Mouse (Mus musculus): ENCODE data around the gene Col15a1. TPM values are rescaled to one million over a fixed set of nuclear protein-coding genes. Genes with fewer than 3 reads are reported as not detected.

Col15a1 gene
- total RNA-seq, 4 experiments from 2014 or later, result 3.8 to 13.3 (median 5.9) TPM

- DNase-seq (ENCODE audit: low spot score in 2 of 2), result no peak
Observed at GRCm38 (mm10) chr4:47342632-47343031, 134.7 kb downstream of the Col15a1 start.

- no peak for DNase-seq (ENCODE audit: low spot score in 2 of 2)
Observed at GRCm38 (mm10) chr4:47347022-47347421, 139.1 kb downstream of the Col15a1 start.

- DNase-seq (ENCODE audit: low spot score in 2 of 2), result no peak
Observed at GRCm38 (mm10) chr4:47349759-47350158, 141.8 kb downstream of the Col15a1 start.

GRCm38 (mm10) chr4:47351386-47352049 is 143.6 kb downstream of the Col15a1 start:
- peak in 1 of 2 experiments; percentile 19 for DNase-seq (ENCODE audit: low spot score in 2 of 2)

- DNase-seq (ENCODE audit: low spot score in 2 of 2), result peak; percentile 28 to 83
Observed at GRCm38 (mm10) chr4:47352061-47352661, 144.2 kb downstream of the Col15a1 start.

- DNase-seq (ENCODE audit: low spot score in 2 of 2), result peak; percentile 81 to 96
Observed at GRCm38 (mm10) chr4:47352803-47353388, 144.9 kb downstream of the Col15a1 start, which contains the start of gene Tgfbr1. Tgfbr1 (plus strand) TSS chr4:47353222.

- DNase-seq (ENCODE audit: low spot score in 2 of 2), result peak in 1 of 2 experiments; percentile 8
Observed at GRCm38 (mm10) chr4:47353416-47354111, 145.6 kb downstream of the Col15a1 start.

- DNase-seq (ENCODE audit: low spot score in 2 of 2), result no peak
Observed at GRCm38 (mm10) chr4:47354304-47354703, 146.3 kb downstream of the Col15a1 start.

- DNase-seq (ENCODE audit: low spot score in 2 of 2), result no peak
Observed at GRCm38 (mm10) chr4:47362662-47363061, 154.7 kb downstream of the Col15a1 start.

Other genes starting within 250 kb of the Col15a1 start
- 100 to 1,000 TPM; 198 to 214 (median 210) TPM for gene Gabbr2, start 216.3 kb upstream of the Col15a1 start, total RNA-seq (2022)
- 10 to 100 TPM; 17.8 to 21.7 (median 19.7) TPM for gene Anks6, start 150.7 kb upstream of the Col15a1 start, total RNA-seq (2022)
- gene Galnt12, start 116.3 kb upstream of the Col15a1 start, total RNA-seq (2022), result 1 to 10 TPM in 2 of 4 experiments, under 1 TPM in 2; 0.78 to 1.5 (median 1.0) TPM
- 10 to 100 TPM; 20.4 to 38.1 (median 27.9) TPM for gene Tgfbr1, start 145.1 kb downstream of the Col15a1 start, total RNA-seq (2022)